Mouse (Mus musculus) stomach, embryonic 16.5 days (tissue): Measurements from ENCODE around the gene Ube2e2. TPM values are rescaled to one million over a fixed set of nuclear protein-coding genes. Genes with fewer than 3 reads are reported as not detected.
"Not testable (repeated sequence)": the region's sequence is repeated elsewhere in the genome, so short reads cannot be mapped to it uniquely, and the experiment has no call there.

Source experiments
- ATAC-seq: fragments of 200-750 bp; cut with Nextera tagmentation; 2 replicates; pipeline ENCODE4 v1.8.0; 2017; ENCODE audit warnings: moderate number of reproducible peaks, moderate TSS enrichment; ENCODE audit not compliant: insufficient read depth, low FRiP score
- H3K27ac ChIP-seq: fragments of 300-500 bp; sonication (generic); 2 replicates; pipeline ENCODE4 v1.5.1; 2014; ENCODE audit warnings: low read length
- H3K27me3 ChIP-seq: fragments of 300-500 bp; sonication (generic); 2 replicates; pipeline ENCODE4 v1.6.1; 2014; ENCODE audit warnings: low read length, control low read depth, mixed read lengths; ENCODE audit not compliant: control insufficient read depth, insufficient read depth
- H3K36me3 ChIP-seq: fragments of 300-500 bp; sonication (generic); 2 replicates; pipeline ENCODE4 v1.6.1; 2014; ENCODE audit warnings: low read length; ENCODE audit not compliant: control insufficient read depth, insufficient read depth
- H3K4me1 ChIP-seq: fragments of 300-500 bp; sonication (generic); 2 replicates; pipeline ENCODE4 v1.6.1; 2014; ENCODE audit warnings: low read length, control low read depth, mixed read lengths; ENCODE audit not compliant: control insufficient read depth, insufficient read depth
- H3K4me2 ChIP-seq: fragments of 300-500 bp; sonication (generic); 2 replicates; pipeline ENCODE4 v1.6.1; 2014; ENCODE audit warnings: low read depth, low read length, mixed read lengths
- H3K4me3 ChIP-seq: fragments of 300-500 bp; sonication (generic); replicated peaks from 2 replicates; pipeline ENCODE4 v1.5.1; 2014; ENCODE audit warnings: mild to moderate bottlenecking, low read length
- H3K9ac ChIP-seq: fragments of 300-500 bp; sonication (generic); 2 replicates; pipeline ENCODE4 v1.6.1; 2014; ENCODE audit warnings: low read length
- H3K9me3 ChIP-seq: fragments of 300-500 bp; sonication (generic); replicated peaks from 2 replicates; pipeline ENCODE4 v1.6.1; 2016; ENCODE audit warnings: low read length, control low read depth; ENCODE audit not compliant: control insufficient read depth
- WGBS: fragments of 180-500 bp; shearing (Covaris S2); extraction: QIAGEN DNeasy Blood & Tissue Kit; methylation state at CpG from one replicate; pipeline ENCODE4 v1.1.7; 2014; 5-methylcytosine and 5-hydroxymethylcytosine counted together
- polyA plus RNA-seq: library from polyadenylated mRNA; unstranded; fragments of >200 nt; fragmentation: Nextera tagmentation; extraction: Ambion mirVana; gene quantifications from 2 replicates; pipeline ENCODE4 v1.2.1, GENCODE M21; 2015

The Ube2e2 gene
- polyA plus RNA-seq, 1 experiment from 2014 or later, result 56.1 TPM

DNA sequence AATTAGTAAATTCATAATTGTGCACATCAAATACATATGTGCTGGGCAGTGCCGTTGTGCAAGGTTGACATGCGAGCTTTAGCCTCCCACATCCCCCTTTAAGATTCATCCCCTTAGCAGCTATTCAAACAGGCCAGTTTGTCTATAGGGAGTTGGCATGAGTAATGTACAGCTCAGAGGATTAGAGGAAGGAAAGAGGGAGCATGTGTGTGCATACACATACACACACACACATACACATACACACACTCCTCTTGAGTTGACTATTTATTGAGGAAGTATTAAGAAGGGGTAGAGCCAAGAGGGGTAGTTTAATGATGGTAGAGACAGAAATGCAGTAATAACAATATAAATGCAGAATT, 339.5 kb downstream of the Ube2e2 start:
- WGBS, result 66% methylated on average over 2 of the region's 2 CpGs
- H3K4me3 ChIP-seq, result no peak overlapping the region
- no peak for ATAC-seq

DNA sequence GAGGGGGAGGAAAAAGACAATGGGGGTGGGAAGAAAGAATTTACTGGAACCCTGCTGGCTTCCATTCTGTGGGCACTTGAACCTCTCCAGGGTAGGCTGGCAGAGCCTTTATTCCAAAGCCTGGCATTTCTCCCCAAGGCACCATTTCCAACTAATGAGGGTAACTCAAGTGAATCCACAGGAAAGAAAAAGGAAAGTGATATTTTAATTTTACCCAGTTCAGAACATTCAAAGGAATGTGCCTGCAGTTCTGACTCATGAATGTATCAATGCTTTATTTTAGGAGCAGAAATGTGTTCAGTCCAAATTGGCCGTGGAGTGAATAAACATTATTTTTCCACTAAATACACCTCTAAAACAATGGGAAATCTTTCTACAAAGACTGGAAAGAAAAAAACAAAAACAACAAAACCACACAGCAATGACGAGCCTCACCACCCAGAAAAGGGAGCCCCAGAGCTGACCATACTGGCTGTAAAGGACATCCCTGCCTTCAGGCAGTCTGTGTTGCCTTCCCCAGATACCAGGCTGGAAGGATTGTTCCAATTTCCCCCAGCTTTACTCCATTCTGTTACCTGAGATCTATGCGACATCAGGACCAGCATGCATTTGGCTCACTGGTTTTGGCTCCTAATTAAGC, 340.0 kb downstream of the Ube2e2 start:
- H3K27ac ChIP-seq, result no peak overlapping the region
- H3K4me2 ChIP-seq, result no peak overlapping the region
- no peak for ATAC-seq
- 61% methylated on average over 3 of the region's 3 CpGs for WGBS
- H3K4me3 ChIP-seq, result no peak overlapping the region
- H3K27me3 ChIP-seq, result no peaks in the 10 kb centered on the region
- no peak overlapping the region for H3K9ac ChIP-seq
- no peaks in the 10 kb centered on the region for H3K4me1 ChIP-seq
- no peaks in the 10 kb centered on the region for H3K9me3 ChIP-seq
- H3K36me3 ChIP-seq, result no peaks in the 10 kb centered on the region

More for the DNA sequence above, 339.5 kb downstream of the Ube2e2 start:
- Histone ChIP-seq H3K9me3 (no peaks in the 10 kb centered on the region), H3K9ac (no peak overlapping the region), H3K27ac (no peak overlapping the region), H3K4me2 (no peak overlapping the region), H3K36me3 (no peaks in the 10 kb centered on the region), H3K27me3 (no peaks in the 10 kb centered on the region), H3K4me1 (no peaks in the 10 kb centered on the region)

DNA sequence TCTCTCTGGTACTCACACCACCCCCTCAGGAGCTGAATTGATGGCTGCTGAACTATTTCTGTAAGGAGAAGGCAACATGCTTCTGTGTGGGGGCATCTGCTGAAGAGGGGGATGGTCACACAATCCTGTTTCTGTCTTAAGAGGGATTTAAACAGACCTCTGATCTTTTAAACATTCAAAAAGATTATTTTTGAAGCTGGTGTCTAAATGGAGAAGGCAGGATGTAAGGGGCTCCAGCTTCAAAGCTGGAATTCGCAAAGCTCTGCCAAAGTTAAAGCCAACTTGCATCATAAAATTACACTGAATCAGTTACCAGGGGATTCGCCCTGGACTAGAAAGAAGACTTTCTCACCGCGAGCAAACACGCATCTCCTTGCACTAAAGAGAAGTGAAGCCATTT, 346.5 kb downstream of the Ube2e2 start:
- no peaks in the 10 kb centered on the region for H3K9me3 ChIP-seq
- peak; percentile 56; the same call in 1 of the 2 replicates for ATAC-seq
- no peak overlapping the region for H3K27ac ChIP-seq
- H3K4me2 ChIP-seq, result no peak overlapping the region
- H3K36me3 ChIP-seq, result no peaks in the 10 kb centered on the region
- no peaks in the 10 kb centered on the region for H3K27me3 ChIP-seq
- H3K4me1 ChIP-seq, result no peaks in the 10 kb centered on the region
- WGBS, result 47% methylated on average over 5 of the region's 5 CpGs
- H3K4me3 ChIP-seq, result no peak overlapping the region
- H3K9ac ChIP-seq, result no peak overlapping the region

DNA sequence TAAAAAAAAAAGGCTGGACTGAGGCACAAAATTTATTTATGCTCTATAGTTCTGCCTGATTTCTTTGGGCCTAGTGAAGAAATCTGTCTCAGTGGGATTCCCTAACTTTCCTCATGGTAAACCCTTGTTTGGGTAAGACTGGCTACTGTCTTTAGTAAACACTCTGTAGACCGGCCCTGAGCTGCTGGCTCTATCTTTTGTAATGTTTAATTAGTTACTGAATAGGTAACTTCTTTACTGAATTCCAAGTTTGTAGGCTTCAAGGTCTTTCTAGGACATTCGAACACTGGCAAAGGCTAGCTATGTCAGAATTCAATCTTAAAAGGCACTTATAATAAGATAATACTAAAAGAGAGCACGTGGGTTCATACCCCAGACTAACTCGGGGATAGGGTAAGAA, 355.0 kb downstream of the Ube2e2 start:
- 71% methylated on average over 4 of the region's 4 CpGs for WGBS
- not testable (repeated sequence) for H3K4me2 ChIP-seq, H3K4me3 ChIP-seq, H3K27me3 ChIP-seq, H3K27ac ChIP-seq, H3K9me3 ChIP-seq, H3K36me3 ChIP-seq, ATAC-seq, H3K9ac ChIP-seq, H3K4me1 ChIP-seq

DNA sequence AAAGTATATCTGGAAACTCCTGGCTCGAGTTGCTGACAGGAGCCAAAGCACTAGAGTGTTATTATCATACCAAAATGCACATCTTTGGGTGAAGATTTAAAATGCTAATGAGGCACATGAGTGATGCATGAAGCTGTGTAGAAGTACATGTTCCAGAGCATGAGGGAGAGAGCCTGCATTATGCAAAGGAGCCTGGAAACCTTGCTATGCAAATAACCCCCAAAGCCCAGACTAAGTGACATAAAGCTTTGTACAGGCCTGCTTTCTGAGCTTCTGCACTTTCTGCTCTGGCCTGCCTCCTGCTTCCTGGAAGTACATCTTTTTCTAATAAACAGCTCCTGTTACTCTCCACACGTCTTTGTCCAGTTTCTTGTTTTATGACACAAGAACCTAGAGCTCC, 363.2 kb downstream of the Ube2e2 start:
- no peaks in the 10 kb centered on the region for H3K36me3 ChIP-seq
- H3K4me3 ChIP-seq, result no peak overlapping the region
- ATAC-seq, result no peak
- no peaks in the 10 kb centered on the region for H3K9me3 ChIP-seq
- H3K9ac ChIP-seq, result no peak overlapping the region
- H3K27me3 ChIP-seq, result no peaks in the 10 kb centered on the region
- no peak overlapping the region for H3K27ac ChIP-seq
- H3K4me2 ChIP-seq, result no peak overlapping the region
- H3K4me1 ChIP-seq, result no peaks in the 10 kb centered on the region
- WGBS, result 51% methylated on average over 2 of the region's 2 CpGs

DNA sequence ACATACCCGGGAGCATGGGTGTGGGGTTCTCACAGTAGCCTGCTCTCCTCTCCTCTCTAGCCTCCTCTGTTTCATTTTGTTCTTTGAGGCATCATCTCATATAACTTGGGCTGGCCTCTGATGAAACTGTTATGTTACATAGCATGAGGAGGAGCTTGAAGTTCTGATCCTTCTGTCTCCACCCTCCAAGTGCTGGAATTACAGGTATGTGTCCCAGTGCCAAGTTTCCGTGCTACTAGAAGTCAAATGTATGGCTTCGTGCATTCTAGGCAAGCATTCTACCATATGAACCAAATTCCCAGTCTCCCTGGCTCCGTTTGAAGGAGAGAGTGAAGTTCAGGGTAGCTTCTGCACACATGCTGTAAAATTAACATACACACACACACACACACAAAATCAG, 363.6 kb downstream of the Ube2e2 start:
- H3K4me3 ChIP-seq, result no peak overlapping the region
- ATAC-seq, result no peak
- no peak overlapping the region for H3K27ac ChIP-seq
- H3K36me3 ChIP-seq, result no peaks in the 10 kb centered on the region
- no peak overlapping the region for H3K4me2 ChIP-seq
- H3K27me3 ChIP-seq, result no peaks in the 10 kb centered on the region
- H3K9ac ChIP-seq, result no peak overlapping the region
- no peaks in the 10 kb centered on the region for H3K9me3 ChIP-seq
- H3K4me1 ChIP-seq, result no peaks in the 10 kb centered on the region
- 74% methylated on average over 4 of the region's 4 CpGs for WGBS
